Comparison of ENCODE assay signal across 8 mouse cellular contexts in genomic region chr8:95352151-95352870, GRCm38 (mm10). TPM values are rescaled to one million over a fixed set of nuclear protein-coding genes. Genes with fewer than 3 reads are reported as not detected.
DNase-seq lines count a peak whose midpoint lies in the region; ATAC-seq and TF ChIP-seq lines count a peak whose summit lies in the region.

Mmp15 (plus strand) TSS chr8:95352268.

- no peaks in the 10 kb centered on the region; the same call in 1 of the 2 replicates for H3K4me1 ChIP-seq in intestine, postnatal 0 days (replicated peaks; ENCODE audit: control insufficient read depth, insufficient read depth, low read length)
- H3K4me1 ChIP-seq in limb, embryonic 13.5 days, result peaks cover 42% of the 10 kb centered on the region
- peaks cover 54% of the 10 kb centered on the region for H3K4me1 ChIP-seq in midbrain, embryonic 15.5 days

- peak within 1 kb of the TSS; percentile 65 for H3K9ac ChIP-seq in intestine, postnatal 0 days (ENCODE audit: low read depth, low read length)
- H3K9ac ChIP-seq in limb, embryonic 13.5 days, result peak within 1 kb of the TSS; percentile 80
- H3K9ac ChIP-seq in midbrain, embryonic 15.5 days, result peak within 1 kb of the TSS; percentile 68

- peak; percentile 69 for ATAC-seq in intestine, postnatal 0 days
- ATAC-seq in limb, embryonic 13.5 days (ENCODE audit: low FRiP score, low read depth), result peak; percentile 55
- peak; percentile 81 for ATAC-seq in midbrain, embryonic 15.5 days (replicated peaks)

- no peaks in the 10 kb centered on the region for H3K9me3 ChIP-seq in intestine, postnatal 0 days (ENCODE audit: control insufficient read depth)
- no peaks in the 10 kb centered on the region for H3K9me3 ChIP-seq in limb, embryonic 13.5 days
- H3K9me3 ChIP-seq in midbrain, embryonic 15.5 days, result no peaks in the 10 kb centered on the region

- no peaks in the 10 kb centered on the region; the same call in 1 of the 2 replicates for H3K36me3 ChIP-seq in intestine, postnatal 0 days (ENCODE audit: control insufficient read depth, insufficient read depth)
- no peaks in the 10 kb centered on the region for H3K36me3 ChIP-seq in limb, embryonic 13.5 days
- no peaks in the 10 kb centered on the region for H3K36me3 ChIP-seq in midbrain, embryonic 15.5 days (replicated peaks)

- no peaks in the 10 kb centered on the region for H3K27me3 ChIP-seq in intestine, postnatal 0 days (replicated peaks; ENCODE audit: control insufficient read depth, insufficient read depth, low read length)
- H3K27me3 ChIP-seq in limb, embryonic 13.5 days, result peaks cover 35% of the 10 kb centered on the region
- no peaks in the 10 kb centered on the region for H3K27me3 ChIP-seq in midbrain, embryonic 15.5 days (replicated peaks)

- peak within 1 kb of the TSS; percentile 66 for H3K27ac ChIP-seq in intestine, postnatal 0 days (ENCODE audit: low read depth, low read length)
- H3K27ac ChIP-seq in limb, embryonic 13.5 days, result peak within 1 kb of the TSS; percentile 52; the same call in 1 of the 2 replicates
- peak within 1 kb of the TSS; percentile 80 for H3K27ac ChIP-seq in midbrain, embryonic 15.5 days

- peak within 1 kb of the TSS; percentile 68 for H3K4me3 ChIP-seq in intestine, postnatal 0 days (ENCODE audit: low read depth, low read length)
- peak within 1 kb of the TSS; percentile 74 for H3K4me3 ChIP-seq in limb, embryonic 13.5 days
- H3K4me3 ChIP-seq in midbrain, embryonic 15.5 days, result peak within 1 kb of the TSS; percentile 84

- TF ChIP-seq CTCF in intestine, postnatal 0 days (IDR thresholded peaks at IDR 0.05; ENCODE audit: low read depth), result peak; percentile 31

- H3K4me2 ChIP-seq in intestine, postnatal 0 days (replicated peaks; ENCODE audit: low read depth), result peak within 1 kb of the TSS; percentile 94
- H3K4me2 ChIP-seq in limb, embryonic 13.5 days (replicated peaks), result peak within 1 kb of the TSS; percentile 99
- H3K4me2 ChIP-seq in midbrain, embryonic 15.5 days, result peak within 1 kb of the TSS; percentile 95

- DNase-seq in layer of hippocampus, adult 18-20 months (ENCODE audit: low spot score in 2 of 2), result peak; percentile 32 to 50
- DNase-seq in layer of hippocampus, adult 9-10 months (ENCODE audit: low spot score), result no peak
- peak; percentile 83 for DNase-seq in embryo, embryonic 9.5 days (ENCODE audit: extremely low spot score)
- DNase-seq in heart, adult 11 months, result peak; percentile 98
- DNase-seq in testis, postnatal 10 days (ENCODE audit: low spot score), result peak; percentile 76

- WGBS in intestine, postnatal 0 days, result under 1% methylated on average over 78 of the region's 80 CpGs
- under 1% methylated on average over 77 of the region's 80 CpGs for WGBS in limb, embryonic 13.5 days
- WGBS in midbrain, embryonic 15.5 days, result under 1% methylated on average over 70 of the region's 80 CpGs

RNA-seq across cellular contexts. Expression of gene Mmp15, which starts in this region (rescaled TPM):
- total RNA-seq in layer of hippocampus, adult 18-20 months (2021), result 10 to 100 TPM; 13.4 to 13.6 TPM
- 9.9 and 11.9 TPM in 2 replicates for polyA plus RNA-seq in intestine, postnatal 0 days (2015; fragmentation: Nextera tagmentation; extraction: Ambion mirVana)
- 7.7 and 9.2 TPM in 2 replicates for polyA plus RNA-seq in limb, embryonic 13.5 days (2015; fragmentation: Nextera tagmentation; extraction: Ambion mirVana)
- polyA plus RNA-seq in midbrain, embryonic 15.5 days (2015; fragmentation: Nextera tagmentation; extraction: Ambion mirVana), result 18.1 and 18.7 TPM in 2 replicates
